Mouse (Mus musculus) midbrain, embryonic 10.5 days (tissue): Measurements from ENCODE around the gene Dck. TPM values are rescaled to one million over a fixed set of nuclear protein-coding genes. Genes with fewer than 3 reads are reported as not detected.

ENCODE experiments used
- DNase-seq: peaks from one replicate; pipeline ENCODE4 v3.0.0-alpha.2; 2017; ENCODE audit warnings: low spot score
- H3K27ac ChIP-seq: fragments of 300-500 bp; sonication (generic); replicated peaks from 2 replicates; pipeline ENCODE4 v1.5.1; 2016; ENCODE audit warnings: mild to moderate bottlenecking
- H3K27me3 ChIP-seq: fragments of 300-500 bp; sonication (generic); 2 replicates; pipeline ENCODE4 v1.6.1; 2016; ENCODE audit warnings: low read depth, mild to moderate bottlenecking; ENCODE audit not compliant: poor library complexity, severe bottlenecking
- H3K36me3 ChIP-seq: fragments of 300-500 bp; sonication (generic); 2 replicates; pipeline ENCODE4 v1.6.1; 2016; ENCODE audit warnings: mild to moderate bottlenecking, moderate library complexity
- H3K4me1 ChIP-seq: fragments of 300-500 bp; sonication (generic); 2 replicates; pipeline ENCODE4 v1.6.1; 2016
- H3K4me3 ChIP-seq: fragments of 300-500 bp; sonication (generic); 2 replicates; pipeline ENCODE4 v1.5.1; 2016; ENCODE audit warnings: mild to moderate bottlenecking, moderate library complexity
- H3K9me3 ChIP-seq: fragments of 300-500 bp; sonication (generic); replicated peaks from 2 replicates; pipeline ENCODE4 v1.6.1; 2016; ENCODE audit warnings: mild to moderate bottlenecking
- WGBS: fragments of 180-500 bp; shearing (Covaris S2); methylation state at CpG from one replicate; pipeline ENCODE4 v1.1.7; 2016; 5-methylcytosine and 5-hydroxymethylcytosine counted together
- polyA plus RNA-seq: library from polyadenylated mRNA; unstranded; fragments of >200 nt; fragmentation: Nextera tagmentation; extraction: Ambion mirVana; gene quantifications from 2 replicates; pipeline ENCODE4 v1.2.1, GENCODE M21; 2016

Dck gene
- polyA plus RNA-seq, 1 experiment from 2014 or later: 119 TPM

DNA sequence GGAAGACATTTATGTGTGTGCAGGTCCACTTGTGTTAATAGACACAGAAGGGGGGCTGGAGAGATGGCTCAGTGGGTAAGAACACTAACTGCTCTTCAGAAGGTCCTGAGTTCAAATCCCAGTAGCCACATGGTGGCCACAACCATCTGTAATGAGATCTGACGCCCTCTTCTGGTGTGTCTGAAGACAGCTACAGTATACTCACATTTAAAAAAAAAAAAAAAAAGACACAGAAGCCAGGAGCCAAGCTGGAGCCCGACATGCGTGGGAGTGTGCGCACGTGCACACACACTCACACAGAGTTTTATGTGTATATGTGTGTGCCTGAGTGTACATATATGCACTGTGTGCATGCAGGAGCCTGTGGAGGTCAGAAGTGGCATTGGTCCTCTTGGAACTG, 2.2 kb upstream of the Dck start:
- Histone ChIP-seq H3K4me1 (peaks cover 21% of the 10 kb centered on the region), H3K27ac (no peak overlapping the region), H3K36me3 (peaks cover 18% of the 10 kb centered on the region), H3K9me3 (no peaks in the 10 kb centered on the region), H3K4me3 (no peak overlapping the region), H3K27me3 (no peaks in the 10 kb centered on the region)
- DNase-seq: no peak
- 86% methylated on average over 5 of the region's 5 CpGs for WGBS

DNA sequence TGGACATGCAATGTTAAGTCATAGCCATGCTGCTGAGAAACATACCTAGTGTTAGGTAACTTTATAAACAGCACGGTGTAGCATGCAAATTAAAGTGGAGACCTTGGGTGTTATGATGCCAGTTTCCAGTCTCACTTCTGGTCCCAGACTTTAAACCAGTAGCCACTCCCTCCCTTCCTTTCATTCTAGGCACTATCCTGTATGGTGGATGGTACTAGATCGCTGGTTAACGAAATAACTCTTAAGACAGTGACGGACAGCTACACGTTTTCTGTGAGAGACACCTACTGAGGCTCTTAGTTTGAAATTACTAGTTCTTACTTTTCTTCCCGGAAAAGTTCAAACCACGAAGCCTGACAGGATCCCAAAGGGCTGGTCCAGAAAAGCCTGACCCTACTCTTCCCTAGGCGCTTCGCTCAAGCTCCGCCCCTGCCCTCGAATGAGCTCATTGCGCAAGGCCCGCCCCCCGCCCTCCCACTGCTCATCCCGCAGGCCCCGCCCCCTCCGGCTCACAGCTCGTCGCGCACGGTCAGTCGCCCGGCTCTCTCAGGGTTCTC, 288 bp upstream of the Dck start:
- H3K27me3 ChIP-seq: no peaks in the 10 kb centered on the region
- H3K27ac ChIP-seq: no peak overlapping the region
- WGBS: 1% methylated on average over 22 of the region's 23 CpGs

DNA sequence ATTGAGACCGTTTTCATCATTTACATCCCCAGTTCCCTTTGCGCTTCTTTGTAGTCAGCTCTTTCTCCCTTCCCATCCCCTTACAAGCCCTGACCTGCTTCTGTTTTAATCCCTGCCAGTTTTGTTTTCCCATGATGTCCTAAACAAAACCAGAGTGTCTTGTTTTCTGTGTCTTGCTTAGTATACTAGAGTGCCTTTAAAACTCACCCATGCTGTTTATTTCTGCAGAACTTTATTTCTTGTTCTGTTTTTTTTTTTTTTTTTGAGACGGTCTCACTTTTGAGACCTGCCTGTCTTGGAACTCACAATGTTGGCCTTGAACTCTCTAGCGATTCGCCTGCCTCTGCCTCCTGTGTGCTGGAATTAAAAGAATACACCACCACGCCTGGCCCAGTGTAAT, 791 bp downstream of the Dck start:
- Histone ChIP-seq H3K4me3 (peak overlapping the region; percentile 81), H3K27ac (peak overlapping the region; percentile 97), H3K27me3 (no peaks in the 10 kb centered on the region), H3K4me1 (peaks cover 26% of the 10 kb centered on the region), H3K9me3 (no peaks in the 10 kb centered on the region), H3K36me3 (peaks cover 42% of the 10 kb centered on the region)
- no peak for DNase-seq
- 18% methylated on average over 6 of the region's 6 CpGs for WGBS

More for the DNA sequence above, 288 bp upstream of the Dck start:
- H3K9me3 ChIP-seq: no peaks in the 10 kb centered on the region
- H3K36me3 ChIP-seq: peaks cover 31% of the 10 kb centered on the region
- DNase-seq: no peak
- H3K4me1 ChIP-seq: peaks cover 26% of the 10 kb centered on the region
- peak overlapping the region; percentile 81 for H3K4me3 ChIP-seq

- DNase-seq: no peak
- Histone ChIP-seq H3K4me3 (peak overlapping the region; percentile 81), H3K27ac (peak overlapping the region; percentile 97), H3K4me1 (peaks cover 26% of the 10 kb centered on the region), H3K27me3 (no peaks in the 10 kb centered on the region), H3K9me3 (no peaks in the 10 kb centered on the region), H3K36me3 (peaks cover 47% of the 10 kb centered on the region)
- WGBS: 77% methylated on average over 6 of the region's 6 CpGs
Observed at GRCm38 (mm10) chr5:88766121-88766520, 1.3 kb downstream of the Dck start.

- Histone ChIP-seq H3K27me3 (no peaks in the 10 kb centered on the region), H3K4me1 (peaks cover 26% of the 10 kb centered on the region), H3K9me3 (no peaks in the 10 kb centered on the region), H3K27ac (no peak overlapping the region), H3K4me3 (peak overlapping the region; percentile 81), H3K36me3 (peaks cover 54% of the 10 kb centered on the region)
- WGBS: 97% methylated on average over 5 of the region's 5 CpGs
- DNase-seq: no peak
Observed at GRCm38 (mm10) chr5:88766863-88767262, 2.1 kb downstream of the Dck start.

DNA sequence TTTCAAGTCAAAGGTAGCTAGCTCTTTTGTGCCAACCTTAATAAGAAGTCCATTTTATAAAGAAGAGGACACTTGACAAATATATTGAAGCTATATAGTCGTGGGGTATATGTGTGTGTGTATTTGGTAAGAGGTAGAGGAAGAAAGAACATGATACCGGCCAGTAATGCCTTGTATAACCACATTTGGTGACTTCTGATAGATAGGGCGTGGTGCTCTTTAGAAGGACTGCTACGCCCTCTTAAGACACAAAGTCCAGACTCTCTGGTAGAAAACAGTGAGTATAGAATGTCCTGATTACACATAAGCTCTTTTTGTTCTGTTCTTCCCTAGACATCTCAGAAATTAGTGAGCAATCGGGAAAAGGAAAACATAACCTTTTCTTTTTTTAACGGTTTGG, 3.4 kb downstream of the Dck start:
- Histone ChIP-seq H3K4me1 (peaks cover 26% of the 10 kb centered on the region), H3K9me3 (no peaks in the 10 kb centered on the region), H3K36me3 (peaks cover 68% of the 10 kb centered on the region), H3K4me3 (no peak overlapping the region), H3K27me3 (no peaks in the 10 kb centered on the region), H3K27ac (no peak overlapping the region)
- no peak for DNase-seq
- WGBS: 90% methylated on average over 6 of the region's 6 CpGs

GRCm38 (mm10) chr5:88782072-88782765, 17.4 kb downstream of the Dck start:
- Histone ChIP-seq H3K36me3 (peaks cover 97% of the 10 kb centered on the region), H3K9me3 (no peaks in the 10 kb centered on the region), H3K4me3 (no peak overlapping the region), H3K27me3 (no peaks in the 10 kb centered on the region), H3K4me1 (no peaks in the 10 kb centered on the region), H3K27ac (no peak overlapping the region)
- 87% methylated on average over 7 of the region's 7 CpGs for WGBS
- DNase-seq: no peak

- no peak for DNase-seq
- 93% methylated on average over 1 of the region's 1 CpGs for WGBS
Observed at GRCm38 (mm10) chr5:88785059-88785458, 20.3 kb downstream of the Dck start.

DNA sequence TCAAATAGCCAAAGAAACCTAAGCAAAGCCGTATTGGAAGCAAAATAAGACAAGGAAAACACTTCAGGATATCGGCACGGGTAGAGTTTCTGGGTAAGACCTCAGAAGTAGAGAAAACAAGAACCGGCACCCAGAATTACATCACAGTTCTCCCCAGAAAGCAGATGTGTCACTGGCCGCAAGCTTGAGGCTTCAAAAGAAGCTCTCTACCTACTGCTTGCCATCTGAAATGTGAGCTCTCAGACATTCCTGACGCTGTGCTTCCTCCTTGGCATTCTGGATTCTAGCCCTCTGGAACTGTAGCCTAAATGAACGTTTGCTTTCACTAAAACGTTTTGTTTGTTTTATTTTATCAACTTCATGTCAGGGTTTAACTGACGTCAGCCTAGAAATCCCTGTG, 25.9 kb downstream of the Dck start:
- 59% methylated on average over 9 of the region's 9 CpGs for WGBS
- Histone ChIP-seq H3K36me3 (peaks cover 14% of the 10 kb centered on the region), H3K27ac (no peak overlapping the region), H3K4me3 (no peak overlapping the region), H3K9me3 (no peaks in the 10 kb centered on the region), H3K27me3 (no peaks in the 10 kb centered on the region), H3K4me1 (no peaks in the 10 kb centered on the region)
- no peak for DNase-seq

More at GRCm38 (mm10) chr5:88785059-88785458, 20.3 kb downstream of the Dck start:
- peaks cover 70% of the 10 kb centered on the region for H3K36me3 ChIP-seq
- no peaks in the 10 kb centered on the region for H3K9me3 ChIP-seq
- H3K4me3 ChIP-seq: no peak overlapping the region
- no peaks in the 10 kb centered on the region for H3K4me1 ChIP-seq
- no peaks in the 10 kb centered on the region for H3K27me3 ChIP-seq
- no peak overlapping the region for H3K27ac ChIP-seq

DNA sequence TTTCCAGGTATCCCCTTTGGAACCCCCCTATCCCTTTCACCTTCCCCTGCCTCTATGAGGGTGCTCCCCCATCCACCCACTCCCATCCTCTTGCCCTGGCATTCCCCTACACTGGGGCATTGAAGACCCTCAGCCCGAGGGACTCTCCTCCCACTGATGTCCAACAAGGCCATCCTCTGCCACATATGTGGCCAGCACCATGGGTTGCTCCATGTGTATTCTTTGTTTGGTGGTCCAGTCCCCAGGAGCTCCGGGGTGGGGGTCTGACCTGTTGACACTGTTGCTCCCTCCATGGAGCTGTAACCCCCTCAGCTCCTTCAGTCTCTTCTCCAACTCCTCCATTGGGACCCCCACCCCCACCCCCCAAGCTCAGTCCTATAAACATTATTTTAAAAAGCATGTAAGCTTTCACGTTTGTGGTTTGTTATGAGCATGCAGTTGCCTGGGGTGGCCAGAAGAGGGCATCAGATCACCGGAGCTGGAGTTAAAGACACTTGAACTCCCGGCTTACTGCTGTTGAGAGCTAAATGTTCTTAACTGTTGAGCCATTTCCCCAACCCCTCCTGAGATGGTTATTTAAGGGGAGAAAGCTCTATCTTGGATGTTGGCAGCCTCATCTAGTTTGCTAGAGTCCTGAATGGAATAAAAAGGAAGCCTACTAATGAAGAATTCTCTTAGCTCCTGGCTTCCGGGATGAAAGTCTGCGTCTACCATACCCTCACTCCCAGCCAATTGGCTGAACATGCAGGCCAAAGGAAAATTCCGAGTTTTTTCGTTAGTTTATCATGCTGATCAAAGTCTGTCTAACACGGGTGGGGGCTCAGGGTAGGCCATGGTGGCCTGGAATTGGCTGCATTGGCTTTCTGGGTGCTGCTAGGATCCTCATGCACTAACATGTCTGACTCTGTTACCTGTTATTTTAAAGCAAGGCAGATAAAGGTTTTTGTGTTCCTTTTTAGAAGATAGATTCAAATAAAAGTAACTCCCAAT, 26.8 kb downstream of the Dck start:
- Histone ChIP-seq H3K4me3 (no peak overlapping the region), H3K27ac (no peak overlapping the region), H3K27me3 (no peaks in the 10 kb centered on the region), H3K4me1 (peaks cover 6% of the 10 kb centered on the region), H3K9me3 (no peaks in the 10 kb centered on the region), H3K36me3 (peaks cover 6% of the 10 kb centered on the region; the same call in 1 of the 2 replicates)
- WGBS: 47% methylated on average over 10 of the region's 10 CpGs
- peak; percentile 60 for DNase-seq

DNA sequence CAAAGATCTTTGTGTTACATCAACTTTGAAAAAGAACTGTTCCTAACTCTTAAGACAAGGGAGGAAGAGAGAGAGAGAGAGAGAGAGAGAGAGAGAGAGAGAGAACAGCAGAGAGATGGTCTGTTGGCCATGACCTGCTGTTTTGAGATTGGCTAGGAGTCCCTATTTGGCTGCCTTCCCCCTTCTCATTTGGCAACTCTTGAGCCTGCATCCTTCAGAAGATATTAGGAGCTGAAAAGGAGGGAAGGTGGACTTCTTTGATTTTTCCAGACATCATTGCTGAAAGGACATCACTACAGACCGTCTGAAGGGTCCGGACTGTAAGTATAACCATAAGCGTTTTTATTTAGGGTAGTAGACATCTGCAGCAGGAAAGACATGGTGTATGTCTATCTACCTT, 28.9 kb downstream of the Dck start:
- H3K27me3 ChIP-seq: no peaks in the 10 kb centered on the region
- no peaks in the 10 kb centered on the region for H3K9me3 ChIP-seq
- H3K4me1 ChIP-seq: peaks cover 9% of the 10 kb centered on the region
- no peaks in the 10 kb centered on the region for H3K36me3 ChIP-seq
- no peak overlapping the region for H3K4me3 ChIP-seq
- no peak overlapping the region for H3K27ac ChIP-seq
- no peak for DNase-seq
- 90% methylated on average over 3 of the region's 3 CpGs for whole genome bisulfite sequencing

DNA sequence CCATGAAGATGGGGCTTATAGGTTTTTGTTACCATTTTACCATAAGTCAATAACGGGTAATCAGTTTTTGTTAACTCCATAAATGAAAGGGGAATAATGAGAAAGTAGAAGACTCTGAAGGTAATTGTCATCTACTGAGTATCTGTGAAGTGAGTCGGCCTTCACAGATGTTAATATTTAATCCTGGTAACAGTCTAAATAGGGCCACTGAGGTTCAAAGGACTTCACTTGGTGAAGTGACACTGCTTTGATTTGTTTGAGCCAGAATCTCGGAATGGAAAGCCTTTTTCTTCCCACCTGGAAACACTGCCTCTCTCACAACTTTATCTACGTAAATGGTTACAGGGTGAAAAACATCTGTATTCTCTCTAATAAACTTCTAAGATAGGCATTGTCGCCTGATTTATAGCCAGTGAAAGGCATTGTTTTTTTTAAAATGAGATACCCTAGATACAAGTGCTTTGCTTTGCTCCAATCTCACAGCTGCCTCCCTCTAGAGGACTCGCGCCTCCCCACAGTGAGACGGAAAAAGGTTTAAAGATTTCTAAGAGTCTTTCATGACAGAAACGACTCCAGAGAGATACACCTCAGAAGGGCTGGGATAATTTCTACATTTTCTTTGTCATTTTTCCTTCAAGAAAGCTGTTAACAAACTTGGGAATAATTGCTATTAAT, 31.3 kb downstream of the Dck start:
- DNase-seq: no peak
- WGBS: 60% methylated on average over 9 of the region's 9 CpGs
- Histone ChIP-seq H3K4me1 (peaks cover 9% of the 10 kb centered on the region), H3K27ac (no peak overlapping the region), H3K36me3 (no peaks in the 10 kb centered on the region), H3K4me3 (no peak overlapping the region), H3K27me3 (no peaks in the 10 kb centered on the region), H3K9me3 (no peaks in the 10 kb centered on the region)
